Comparison of ENCODE assay signal across 13 mouse cellular contexts in genomic region chr6:88647564-88648295, GRCm38 (mm10). TPM values are rescaled to one million over a fixed set of nuclear protein-coding genes. Genes with fewer than 3 reads are reported as not detected.
DNase-seq lines count a peak whose midpoint lies in the region; ATAC-seq and TF ChIP-seq lines count a peak whose summit lies in the region.
"Had no signal": no experiment of that assay in that cellular context is flagged by ENCODE, and none has a peak within 500 bp of the region (broad histone marks: within the 10 kb centered on the region; RNA-seq: fewer than 3 reads in every experiment).

No protein-coding gene starts in this region.

- no peak overlapping the region for H3K4me3 ChIP-seq in forebrain, embryonic 15.5 days
- H3K4me3 ChIP-seq in forebrain, embryonic 12.5 days (replicated peaks) = no peak overlapping the region
- H3K4me3 ChIP-seq in kidney, adult 2 months (ENCODE audit: insufficient read depth, low read depth, low read length) = no peak overlapping the region
- H3K4me3 ChIP-seq in kidney, embryonic 16.5 days (ENCODE audit: low read length) = no peak overlapping the region
- H3K4me3 ChIP-seq: liver, embryonic 13.5 days; midbrain, embryonic 15.5 days had no signal

- H3K27me3 ChIP-seq in forebrain, embryonic 15.5 days = no peaks in the 10 kb centered on the region
- no peaks in the 10 kb centered on the region for H3K27me3 ChIP-seq in forebrain, embryonic 12.5 days
- H3K27me3 ChIP-seq in kidney, adult 2 months (replicated peaks; ENCODE audit: control insufficient read depth, insufficient read depth, low read length) = no peaks in the 10 kb centered on the region
- H3K27me3 ChIP-seq in kidney, embryonic 16.5 days (ENCODE audit: insufficient read depth, low read length) = no peaks in the 10 kb centered on the region
- H3K27me3 ChIP-seq: liver, embryonic 13.5 days; midbrain, embryonic 15.5 days had no signal

- 42% methylated on average over 4 of the region's 4 CpGs for WGBS in forebrain, embryonic 15.5 days
- WGBS in forebrain, embryonic 12.5 days = 61% methylated on average over 4 of the region's 4 CpGs
- WGBS in kidney, adult 2 months = 68% methylated on average over 4 of the region's 4 CpGs
- WGBS in kidney, embryonic 16.5 days = 66% methylated on average over 4 of the region's 4 CpGs

- H3K36me3 ChIP-seq in forebrain, embryonic 15.5 days = no peaks in the 10 kb centered on the region
- no peaks in the 10 kb centered on the region for H3K36me3 ChIP-seq in forebrain, embryonic 12.5 days (replicated peaks)
- no peaks in the 10 kb centered on the region for H3K36me3 ChIP-seq in kidney, adult 2 months (ENCODE audit: control insufficient read depth, insufficient read depth, low read length)
- H3K36me3 ChIP-seq in kidney, embryonic 16.5 days (ENCODE audit: insufficient read depth, low read length) = no peaks in the 10 kb centered on the region
- H3K36me3 ChIP-seq: liver, embryonic 13.5 days; midbrain, embryonic 15.5 days had no signal

- TF ChIP-seq POLR2A in kidney, adult 2 months (IDR thresholded peaks at IDR 0.05; ENCODE audit: low read depth, low read length) = no peak

- no peak overlapping the region for H3K27ac ChIP-seq in forebrain, embryonic 15.5 days (replicated peaks)
- H3K27ac ChIP-seq in forebrain, embryonic 12.5 days = no peak overlapping the region
- 0 out of 2 replicates have a peak overlapping the region, but pooled peaks have one; percentile 8 for H3K27ac ChIP-seq in kidney, adult 2 months (ENCODE audit: insufficient read depth, low read depth, low read length)
- H3K27ac ChIP-seq in kidney, embryonic 16.5 days (ENCODE audit: low read length) = no peak overlapping the region
- H3K27ac ChIP-seq: liver, embryonic 13.5 days; midbrain, embryonic 15.5 days had no signal

- DNase-seq in kidney, adult 2 months = peak; percentile 44
- peak; percentile 13 for DNase-seq in testis, postnatal 14 days (ENCODE audit: low spot score)
- DNase-seq in testis, postnatal 10 days (ENCODE audit: low spot score) = no peak
- DNase-seq in urinary bladder, postnatal 36 days (ENCODE audit: low spot score in 2 of 2) = no peak
- DNase-seq in urinary bladder, postnatal 25 days (ENCODE audit: low spot score) = no peak
- DNase-seq: gastrocnemius, postnatal 14 days; liver, embryonic 13.5 days; right cerebral cortex, postnatal 14 days had no signal

- H3K9ac ChIP-seq in forebrain, embryonic 15.5 days (replicated peaks) = no peak overlapping the region
- no peak overlapping the region for H3K9ac ChIP-seq in forebrain, embryonic 12.5 days
- no peak overlapping the region for H3K9ac ChIP-seq in kidney, embryonic 16.5 days (replicated peaks; ENCODE audit: low read length)
- H3K9ac ChIP-seq: liver, embryonic 13.5 days; midbrain, embryonic 15.5 days had no signal

- no peak for TF ChIP-seq CTCF in kidney, adult 2 months (conservative IDR thresholded peaks at IDR 0.05; ENCODE audit: insufficient read depth, insufficient read length, low read depth, low read length)

- no peak overlapping the region for H3K4me2 ChIP-seq in forebrain, embryonic 15.5 days (replicated peaks)
- H3K4me2 ChIP-seq in forebrain, embryonic 12.5 days = no peak overlapping the region
- no peak overlapping the region for H3K4me2 ChIP-seq in kidney, embryonic 16.5 days (replicated peaks; ENCODE audit: low read depth, low read length)
- H3K4me2 ChIP-seq: liver, embryonic 13.5 days; midbrain, embryonic 15.5 days had no signal

- peak; percentile 75 for ATAC-seq in forebrain, embryonic 15.5 days (replicated peaks)
- no peak for ATAC-seq in forebrain, embryonic 12.5 days (ENCODE audit: low FRiP score)
- no peak for ATAC-seq in kidney, embryonic 16.5 days (ENCODE audit: low FRiP score, low TSS enrichment)
- ATAC-seq: midbrain, embryonic 15.5 days had no signal

- no peaks in the 10 kb centered on the region for H3K9me3 ChIP-seq in forebrain, embryonic 15.5 days
- no peaks in the 10 kb centered on the region for H3K9me3 ChIP-seq in forebrain, embryonic 12.5 days
- H3K9me3 ChIP-seq in kidney, embryonic 16.5 days (ENCODE audit: low read length) = no peaks in the 10 kb centered on the region
- H3K9me3 ChIP-seq: liver, embryonic 13.5 days; midbrain, embryonic 15.5 days had no signal

- H3K4me1 ChIP-seq in forebrain, embryonic 15.5 days = peaks cover 16% of the 10 kb centered on the region; the same call in 1 of the 2 replicates
- peaks cover 8% of the 10 kb centered on the region; the same call in 1 of the 2 replicates for H3K4me1 ChIP-seq in forebrain, embryonic 12.5 days
- peaks cover 2% of the 10 kb centered on the region; the same call in 1 of the 2 replicates for H3K4me1 ChIP-seq in kidney, adult 2 months (ENCODE audit: control insufficient read depth, insufficient read depth, low read length)
- H3K4me1 ChIP-seq in kidney, embryonic 16.5 days (ENCODE audit: insufficient read depth, low read length) = no peaks in the 10 kb centered on the region
- H3K4me1 ChIP-seq: midbrain, embryonic 15.5 days had no signal

RNA-seq across cellular contexts. Expression of gene Kbtbd12, which starts 10.0 kb away (rescaled TPM):
- 0.20 TPM in 1 of 2 replicates, not detected in the other for polyA plus RNA-seq in forebrain, embryonic 15.5 days (2015; fragmentation: Nextera tagmentation; extraction: Ambion mirVana)
- 0.15 and 0.21 TPM in 2 replicates for polyA plus RNA-seq in forebrain, embryonic 12.5 days (2016; fragmentation: Nextera tagmentation; extraction: Ambion mirVana)
- 0.44 TPM in 1 of 2 replicates, not detected in the other for polyA plus RNA-seq in kidney, adult 2 months (2012; rRNA removed)
- 0.84 TPM in 1 of 2 replicates, not detected in the other for polyA plus RNA-seq in kidney, embryonic 16.5 days (2015; fragmentation: Nextera tagmentation; extraction: Ambion mirVana)
- polyA plus RNA-seq: stomach, embryonic 14.5 days had no signal

Comparison
In these comparisons a context has a peak if more than half of its experiments do, and no peak if none do; other contexts are left out.
1. DNase-seq: peak in kidney, adult 2 months (single experiment) and testis, postnatal 14 days (single experiment); none in testis, postnatal 10 days (single experiment), urinary bladder, postnatal 36 days (0 of 2) and urinary bladder, postnatal 25 days (single experiment).